Mouse (Mus musculus) testis, adult 2 months (tissue): ENCODE measurements around the gene Stpg3.

Experiments
- CTCF ChIP-seq: fragments of 200-500 bp; IDR thresholded peaks from 2 replicates; pipeline ENCODE4 v1.5.1; 2012; ENCODE audit warnings: low read depth, mild to moderate bottlenecking, inconsistent platforms, low read length, moderate library complexity; ENCODE audit not compliant: control insufficient read depth, insufficient read depth, insufficient replicate concordance
- POLR2A ChIP-seq: fragments of 200-500 bp; IDR thresholded peaks from 2 replicates; pipeline ENCODE4 v1.6.1; 2012; ENCODE audit warnings: low read depth, mild to moderate bottlenecking, inconsistent platforms, low read length, moderate library complexity; ENCODE audit not compliant: control insufficient read depth

- TF ChIP-seq CTCF: no peak
- no peak for TF ChIP-seq POLR2A
Observed at GRCm38 (mm10) chr2:25223681-25224491, 9.4 kb upstream of the Stpg3 start.
